Mouse (Mus musculus): ENCODE results near the gene Ube2cbp.

DNA sequence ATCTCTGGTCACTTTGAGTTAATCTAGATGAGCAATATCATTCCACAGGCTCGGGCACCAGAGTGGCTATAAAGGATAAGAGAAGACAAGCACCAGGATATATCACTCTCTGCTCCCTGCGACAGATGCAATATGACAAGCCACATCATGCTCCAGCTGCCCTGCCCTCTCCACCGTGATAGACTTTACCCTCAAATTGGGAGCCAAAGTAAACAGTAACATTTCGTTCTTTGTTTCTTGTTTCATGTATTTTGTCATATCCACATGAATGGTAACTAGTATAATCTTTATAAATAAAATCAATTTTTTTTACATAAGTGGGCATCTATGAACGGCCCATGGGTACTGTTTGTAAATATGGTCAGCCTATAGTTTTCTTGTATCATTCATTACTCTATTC lies 195.2 kb downstream of the Ube2cbp start:
- TF ChIP-seq GATA1 (IDR thresholded peaks at IDR 0.05; ENCODE audit: borderline replicate concordance, low read length) (no peak), FLI1 (IDR thresholded peaks at IDR 0.05; ENCODE audit: low read length) (no peak)
